Mouse (Mus musculus): Measurements from ENCODE around the gene Prpf19. TPM values are rescaled to one million over a fixed set of nuclear protein-coding genes. Genes with fewer than 3 reads are reported as not detected.
A peak's percentile ranks its signal among the peaks of the same experiment; 100 is the strongest.

Gene Prpf19
- polyA plus RNA-seq, 1 experiment from 2014 or later = 45.5 TPM

- H3K27me3 ChIP-seq (replicated peaks; ENCODE audit: control insufficient read depth, insufficient read depth, low read length) = no peaks in the 10 kb centered on the region
- H3K4me1 ChIP-seq (ENCODE audit: control insufficient read depth, insufficient read depth, low read length) = peaks cover 14% of the 10 kb centered on the region
- 43% methylated on average over 6 of the region's 7 CpGs for WGBS
- no peak; the same call in 1 of the 2 replicates for ATAC-seq
- H3K27ac ChIP-seq (ENCODE audit: low read depth, low read length) = peak overlapping the region; percentile 97; the same call in 1 of the 2 replicates
- no peaks in the 10 kb centered on the region for H3K36me3 ChIP-seq (ENCODE audit: control insufficient read depth, insufficient read depth, low read length)
- H3K4me2 ChIP-seq (ENCODE audit: low read length) = peak overlapping the region; percentile 95
- peak overlapping the region; percentile 80 for H3K9ac ChIP-seq (ENCODE audit: low read length)
- peaks cover 4% of the 10 kb centered on the region; the same call in 1 of the 2 replicates for H3K9me3 ChIP-seq (replicated peaks; ENCODE audit: control insufficient read depth, low read length)
- peak overlapping the region; percentile 48 for H3K4me3 ChIP-seq (ENCODE audit: low read depth, low read length)
- peak; percentile 17 for DNase-seq (ENCODE audit: low spot score)
Observed at GRCm38 (mm10) chr19:10880085-10880974, 14.7 kb upstream of the Prpf19 start.

- peak overlapping the region; percentile 97 for H3K27ac ChIP-seq (ENCODE audit: low read depth, low read length)
- no peaks in the 10 kb centered on the region for H3K36me3 ChIP-seq (ENCODE audit: control insufficient read depth, insufficient read depth, low read length)
- peaks cover 14% of the 10 kb centered on the region for H3K4me1 ChIP-seq (ENCODE audit: control insufficient read depth, insufficient read depth, low read length)
- H3K9me3 ChIP-seq (replicated peaks; ENCODE audit: control insufficient read depth, low read length) = peaks cover 5% of the 10 kb centered on the region; the same call in 1 of the 2 replicates
- ATAC-seq (no peak), DNase-seq (ENCODE audit: low spot score) (no peak)
- WGBS = under 1% methylated on average over 14 of the region's 14 CpGs
- H3K9ac ChIP-seq (ENCODE audit: low read length) = peak overlapping the region; percentile 80
- H3K4me3 ChIP-seq (ENCODE audit: low read depth, low read length) = peak overlapping the region; percentile 48
- no peaks in the 10 kb centered on the region for H3K27me3 ChIP-seq (replicated peaks; ENCODE audit: control insufficient read depth, insufficient read depth, low read length)
- peak overlapping the region; percentile 95 for H3K4me2 ChIP-seq (ENCODE audit: low read length)
Observed at GRCm38 (mm10) chr19:10880975-10881425, 14.0 kb upstream of the Prpf19 start.

GRCm38 (mm10) chr19:10881426-10882154, 13.4 kb upstream of the Prpf19 start, which contains the start of gene Tmem109:
Tmem109 (minus strand) TSS chr19:10882001.
- peak within 1 kb of the TSS; percentile 48 for H3K4me3 ChIP-seq (ENCODE audit: low read depth, low read length)
- H3K36me3 ChIP-seq (ENCODE audit: control insufficient read depth, insufficient read depth, low read length) = no peaks in the 10 kb centered on the region
- under 1% methylated on average over 48 of the region's 49 CpGs for WGBS
- peak within 1 kb of the TSS; percentile 80 for H3K9ac ChIP-seq (ENCODE audit: low read length)
- H3K9me3 ChIP-seq (replicated peaks; ENCODE audit: control insufficient read depth, low read length) = peaks cover 5% of the 10 kb centered on the region; the same call in 1 of the 2 replicates
- ATAC-seq = peak; percentile 94
- H3K27me3 ChIP-seq (replicated peaks; ENCODE audit: control insufficient read depth, insufficient read depth, low read length) = no peaks in the 10 kb centered on the region
- DNase-seq (ENCODE audit: low spot score) = peak; percentile 99
- H3K4me2 ChIP-seq (ENCODE audit: low read length) = peak within 1 kb of the TSS; percentile 95
- peak within 1 kb of the TSS; percentile 97 for H3K27ac ChIP-seq (ENCODE audit: low read depth, low read length)
- peaks cover 14% of the 10 kb centered on the region for H3K4me1 ChIP-seq (ENCODE audit: control insufficient read depth, insufficient read depth, low read length)

- Histone ChIP-seq H3K4me2 (ENCODE audit: low read length) (no peak overlapping the region), H3K9ac (ENCODE audit: low read length) (no peak overlapping the region), H3K27ac (ENCODE audit: low read depth, low read length) (no peak overlapping the region), H3K4me1 (ENCODE audit: control insufficient read depth, insufficient read depth, low read length) (peaks cover 11% of the 10 kb centered on the region), H3K4me3 (ENCODE audit: low read depth, low read length) (no peak overlapping the region), H3K9me3 (replicated peaks; ENCODE audit: control insufficient read depth, low read length) (no peaks in the 10 kb centered on the region), H3K27me3 (replicated peaks; ENCODE audit: control insufficient read depth, insufficient read depth, low read length) (no peaks in the 10 kb centered on the region), H3K36me3 (ENCODE audit: control insufficient read depth, insufficient read depth, low read length) (no peaks in the 10 kb centered on the region)
- ATAC-seq (no peak), DNase-seq (ENCODE audit: low spot score) (no peak)
- WGBS = 87% methylated on average over 3 of the region's 3 CpGs
Observed at GRCm38 (mm10) chr19:10892201-10892600, 2.8 kb upstream of the Prpf19 start.

GRCm38 (mm10) chr19:10895708-10896107, 677 bp downstream of the Prpf19 start:
- ATAC-seq (peak; percentile 8; the same call in 1 of the 2 replicates), DNase-seq (ENCODE audit: low spot score) (no peak)
- Histone ChIP-seq H3K27me3 (replicated peaks; ENCODE audit: control insufficient read depth, insufficient read depth, low read length) (no peaks in the 10 kb centered on the region), H3K4me1 (ENCODE audit: control insufficient read depth, insufficient read depth, low read length) (peaks cover 11% of the 10 kb centered on the region), H3K27ac (ENCODE audit: low read depth, low read length) (peak overlapping the region; percentile 89), H3K4me2 (ENCODE audit: low read length) (peak overlapping the region; percentile 64), H3K9ac (ENCODE audit: low read length) (peak overlapping the region; percentile 87), H3K4me3 (ENCODE audit: low read depth, low read length) (peak overlapping the region; percentile 89), H3K36me3 (ENCODE audit: control insufficient read depth, insufficient read depth, low read length) (peaks cover 29% of the 10 kb centered on the region), H3K9me3 (replicated peaks; ENCODE audit: control insufficient read depth, low read length) (no peaks in the 10 kb centered on the region)
- 1% methylated on average over 16 of the region's 16 CpGs for WGBS

GRCm38 (mm10) chr19:10896849-10897248, 1.8 kb downstream of the Prpf19 start:
- Histone ChIP-seq H3K4me2 (ENCODE audit: low read length) (peak overlapping the region; percentile 64), H3K9me3 (replicated peaks; ENCODE audit: control insufficient read depth, low read length) (no peaks in the 10 kb centered on the region), H3K36me3 (ENCODE audit: control insufficient read depth, insufficient read depth, low read length) (peaks cover 40% of the 10 kb centered on the region), H3K4me3 (ENCODE audit: low read depth, low read length) (peak overlapping the region; percentile 89), H3K9ac (ENCODE audit: low read length) (peak overlapping the region; percentile 87), H3K27ac (ENCODE audit: low read depth, low read length) (no peak overlapping the region), H3K27me3 (replicated peaks; ENCODE audit: control insufficient read depth, insufficient read depth, low read length) (no peaks in the 10 kb centered on the region), H3K4me1 (ENCODE audit: control insufficient read depth, insufficient read depth, low read length) (peaks cover 11% of the 10 kb centered on the region)
- 88% methylated on average over 7 of the region's 7 CpGs for WGBS
- ATAC-seq (no peak), DNase-seq (ENCODE audit: low spot score) (no peak)

GRCm38 (mm10) chr19:10897491-10897890, 2.5 kb downstream of the Prpf19 start:
- DNase-seq (ENCODE audit: low spot score) = no peak
- H3K4me3 ChIP-seq (ENCODE audit: low read depth, low read length) = no peak overlapping the region
- peaks cover 46% of the 10 kb centered on the region for H3K36me3 ChIP-seq (ENCODE audit: control insufficient read depth, insufficient read depth, low read length)
- peaks cover 11% of the 10 kb centered on the region for H3K4me1 ChIP-seq (ENCODE audit: control insufficient read depth, insufficient read depth, low read length)
- H3K9ac ChIP-seq (ENCODE audit: low read length) = no peak overlapping the region
- no peak overlapping the region for H3K4me2 ChIP-seq (ENCODE audit: low read length)
- 85% methylated on average over 8 of the region's 8 CpGs for WGBS
- no peak overlapping the region for H3K27ac ChIP-seq (ENCODE audit: low read depth, low read length)
- no peaks in the 10 kb centered on the region for H3K27me3 ChIP-seq (replicated peaks; ENCODE audit: control insufficient read depth, insufficient read depth, low read length)
- H3K9me3 ChIP-seq (replicated peaks; ENCODE audit: control insufficient read depth, low read length) = no peaks in the 10 kb centered on the region
- no peak for ATAC-seq

- H3K4me3 ChIP-seq (ENCODE audit: low read depth, low read length) = no peak overlapping the region
- DNase-seq (ENCODE audit: low spot score) (no peak), ATAC-seq (no peak)
- no peaks in the 10 kb centered on the region for H3K9me3 ChIP-seq (replicated peaks; ENCODE audit: control insufficient read depth, low read length)
- peaks cover 75% of the 10 kb centered on the region for H3K36me3 ChIP-seq (ENCODE audit: control insufficient read depth, insufficient read depth, low read length)
- no peak overlapping the region for H3K4me2 ChIP-seq (ENCODE audit: low read length)
- no peak overlapping the region for H3K9ac ChIP-seq (ENCODE audit: low read length)
- WGBS = 82% methylated on average over 6 of the region's 6 CpGs
- H3K27ac ChIP-seq (ENCODE audit: low read depth, low read length) = no peak overlapping the region
- H3K4me1 ChIP-seq (ENCODE audit: control insufficient read depth, insufficient read depth, low read length) = peaks cover 11% of the 10 kb centered on the region
- H3K27me3 ChIP-seq (replicated peaks; ENCODE audit: control insufficient read depth, insufficient read depth, low read length) = no peaks in the 10 kb centered on the region
Observed at GRCm38 (mm10) chr19:10900315-10900714, 5.3 kb downstream of the Prpf19 start.
